Comparison of ENCODE assay signal across 10 mouse cellular contexts in genomic region chr5:102054511-102055093, GRCm38 (mm10). TPM values are rescaled to one million over a fixed set of nuclear protein-coding genes. Genes with fewer than 3 reads are reported as not detected.
DNase-seq lines count a peak whose midpoint lies in the region; ATAC-seq and TF ChIP-seq lines count a peak whose summit lies in the region.
"Had no signal": no experiment of that assay in that cellular context is flagged by ENCODE, and none has a peak within 500 bp of the region (broad histone marks: within the 10 kb centered on the region; RNA-seq: fewer than 3 reads in every experiment).

No protein-coding gene starts in this region.

- peak; percentile 51; the same call in 1 of the 2 replicates for TF ChIP-seq EP300 in ES-Bruce4 (IDR thresholded peaks at IDR 0.05; ENCODE audit: insufficient read depth, low read depth, low read length)
- TF ChIP-seq EP300 in heart, postnatal 0 days (IDR thresholded peaks at IDR 0.05; ENCODE audit: low read depth) = no peak

- TF ChIP-seq CTCF in ES-Bruce4 (IDR thresholded peaks at IDR 0.05; ENCODE audit: low read depth, low read length) = no peak
- no peak for TF ChIP-seq CTCF in heart, postnatal 0 days (IDR thresholded peaks at IDR 0.05; ENCODE audit: low read depth)

- DNase-seq in heart, adult 11 months = peak; percentile 94
- no peak for DNase-seq in heart, embryonic 10.5 days (ENCODE audit: low spot score)
- no peak for DNase-seq in heart, postnatal 0 days (ENCODE audit: low spot score)
- DNase-seq in limb, embryonic 14.5 days (ENCODE audit: low spot score) = no peak
- no peak for DNase-seq in yolk sac, embryonic 10.5 days (ENCODE audit: low spot score)
- no peak for DNase-seq in thymus, adult 18-20 months
- DNase-seq in midbrain, embryonic 10.5 days (ENCODE audit: low spot score) = no peak

- H3K9me3 ChIP-seq in heart, embryonic 10.5 days = no peaks in the 10 kb centered on the region
- H3K9me3 ChIP-seq in ES-Bruce4 (replicated peaks; ENCODE audit: control insufficient read depth, insufficient read depth, low read length, poor library complexity, severe bottlenecking) = peaks cover 9% of the 10 kb centered on the region; the same call in 1 of the 2 replicates
- no peaks in the 10 kb centered on the region for H3K9me3 ChIP-seq in heart, postnatal 0 days (replicated peaks; ENCODE audit: control insufficient read depth, low read length)
- no peaks in the 10 kb centered on the region for H3K9me3 ChIP-seq in limb, embryonic 14.5 days (ENCODE audit: control insufficient read depth, low read length)
- H3K9me3 ChIP-seq in midbrain, embryonic 10.5 days (replicated peaks) = no peaks in the 10 kb centered on the region

- no peak overlapping the region for H3K4me2 ChIP-seq in heart, postnatal 0 days (ENCODE audit: low read depth, low read length)
- no peak overlapping the region for H3K4me2 ChIP-seq in limb, embryonic 14.5 days (replicated peaks; ENCODE audit: low read depth, low read length, severe bottlenecking)

- no peak overlapping the region; the same call in 1 of the 2 replicates for H3K27ac ChIP-seq in heart, embryonic 10.5 days
- H3K27ac ChIP-seq in ES-Bruce4 (ENCODE audit: insufficient read depth, low read length) = peak overlapping the region; percentile 76
- H3K27ac ChIP-seq in heart, postnatal 0 days (ENCODE audit: low read depth) = peak overlapping the region; percentile 48; the same call in 1 of the 2 replicates
- H3K27ac ChIP-seq in limb, embryonic 14.5 days (replicated peaks; ENCODE audit: low read depth, low read length) = peak overlapping the region; percentile 13; the same call in 1 of the 2 replicates
- no peak overlapping the region for H3K27ac ChIP-seq in midbrain, embryonic 10.5 days (replicated peaks)

- no peak overlapping the region for H3K4me3 ChIP-seq in heart, embryonic 10.5 days
- H3K4me3 ChIP-seq in ES-Bruce4 (ENCODE audit: low read depth, low read length) = peak overlapping the region; percentile 21; the same call in 1 of the 2 replicates
- no peak overlapping the region for H3K4me3 ChIP-seq in heart, postnatal 0 days (ENCODE audit: low read depth, low read length)
- no peak overlapping the region for H3K4me3 ChIP-seq in limb, embryonic 14.5 days (replicated peaks; ENCODE audit: low read length)
- H3K4me3 ChIP-seq in midbrain, embryonic 10.5 days = no peak overlapping the region
- H3K4me3 ChIP-seq: myocyte had no signal

- H3K27me3 ChIP-seq in heart, embryonic 10.5 days (ENCODE audit: insufficient read depth, poor library complexity, severe bottlenecking) = no peaks in the 10 kb centered on the region
- no peaks in the 10 kb centered on the region for H3K27me3 ChIP-seq in ES-Bruce4 (ENCODE audit: control insufficient read depth, insufficient read depth, low read length, poor library complexity, severe bottlenecking)
- H3K27me3 ChIP-seq in heart, postnatal 0 days (ENCODE audit: control insufficient read depth, insufficient read depth, low read length) = no peaks in the 10 kb centered on the region
- no peaks in the 10 kb centered on the region for H3K27me3 ChIP-seq in limb, embryonic 14.5 days (ENCODE audit: control insufficient read depth, insufficient read depth, low read length)
- no peaks in the 10 kb centered on the region for H3K27me3 ChIP-seq in midbrain, embryonic 10.5 days (ENCODE audit: low read depth, poor library complexity, severe bottlenecking)

- TF ChIP-seq POLR2A in ES-Bruce4 (IDR thresholded peaks at IDR 0.05; ENCODE audit: insufficient read depth, low read length) = no peak
- no peak for TF ChIP-seq POLR2A in limb, embryonic 14.5 days (IDR thresholded peaks at IDR 0.05; ENCODE audit: borderline replicate concordance, extremely low read depth, insufficient read depth, insufficient read length)

- ATAC-seq in heart, postnatal 0 days (ENCODE audit: insufficient read depth, low read depth) = no peak; the same call in 1 of the 2 replicates
- ATAC-seq in limb, embryonic 14.5 days (ENCODE audit: low FRiP score, low read depth) = no peak

- H3K9ac ChIP-seq in ES-Bruce4 (ENCODE audit: low read depth, poor library complexity, severe bottlenecking) = peak overlapping the region; percentile 46
- H3K9ac ChIP-seq in heart, postnatal 0 days (replicated peaks; ENCODE audit: low read depth, low read length) = no peak overlapping the region
- no peak overlapping the region for H3K9ac ChIP-seq in limb, embryonic 14.5 days (ENCODE audit: low read depth, low read length, severe bottlenecking)

- 0 out of 2 replicates have a peak, but pooled peaks cover 7% of the 10 kb centered on the region for H3K36me3 ChIP-seq in heart, embryonic 10.5 days
- H3K36me3 ChIP-seq in ES-Bruce4 (ENCODE audit: control insufficient read depth, insufficient read depth, low read length, poor library complexity, severe bottlenecking) = no peaks in the 10 kb centered on the region
- no peaks in the 10 kb centered on the region for H3K36me3 ChIP-seq in heart, postnatal 0 days (replicated peaks; ENCODE audit: control insufficient read depth, insufficient read depth, low read length)
- H3K36me3 ChIP-seq in limb, embryonic 14.5 days (ENCODE audit: control insufficient read depth, insufficient read depth, low read length) = no peaks in the 10 kb centered on the region
- H3K36me3 ChIP-seq in midbrain, embryonic 10.5 days = peaks cover 51% of the 10 kb centered on the region
- H3K36me3 ChIP-seq: G1E had no signal

- H3K4me1 ChIP-seq in heart, embryonic 10.5 days = peaks cover 28% of the 10 kb centered on the region
- H3K4me1 ChIP-seq in ES-Bruce4 (ENCODE audit: control insufficient read depth, insufficient read depth, low read length) = peaks cover 6% of the 10 kb centered on the region
- H3K4me1 ChIP-seq in heart, postnatal 0 days (ENCODE audit: control insufficient read depth, insufficient read depth) = peaks cover 16% of the 10 kb centered on the region
- H3K4me1 ChIP-seq in limb, embryonic 14.5 days (ENCODE audit: control insufficient read depth, insufficient read depth, low read length) = peaks cover 24% of the 10 kb centered on the region
- peaks cover 18% of the 10 kb centered on the region for H3K4me1 ChIP-seq in midbrain, embryonic 10.5 days

- WGBS in heart, embryonic 10.5 days = 77% methylated on average over 11 of the region's 11 CpGs
- 59% methylated on average over 11 of the region's 11 CpGs for WGBS in heart, postnatal 0 days
- WGBS in limb, embryonic 14.5 days = 43% methylated on average over 11 of the region's 11 CpGs
- WGBS in midbrain, embryonic 10.5 days = 85% methylated on average over 11 of the region's 11 CpGs

RNA-seq across cellular contexts. Expression of gene Wdfy3, which starts 15.1 kb away (rescaled TPM):
- polyA plus RNA-seq in heart, embryonic 10.5 days (2016; fragmentation: Nextera tagmentation; extraction: Ambion mirVana) = 11.3 and 14.4 TPM in 2 replicates
- 20.2 TPM in 2 replicates for polyA plus RNA-seq in ES-Bruce4 (2011; ENCODE audit: insufficient read depth, insufficient read length, low read depth, missing spikeins)
- total RNA-seq in heart, postnatal 0 days (2014; rRNA removed; ENCODE audit: low replicate concordance) = 25.8 and 29.9 TPM in 2 replicates
- 5.0 and 5.2 TPM in 2 replicates for polyA plus RNA-seq in heart, postnatal 0 days (2015; fragmentation: Nextera tagmentation; extraction: Ambion mirVana)
- 30.9 and 36.5 TPM in 2 replicates for polyA plus RNA-seq in limb, embryonic 14.5 days (2012; rRNA removed)
- 21.1 and 24.6 TPM in 2 replicates for polyA plus RNA-seq in limb, embryonic 14.5 days (2014; fragmentation: Nextera tagmentation; extraction: Ambion mirVana)
- polyA plus RNA-seq in midbrain, embryonic 10.5 days (2016; fragmentation: Nextera tagmentation; extraction: Ambion mirVana) = 18.2 and 22.7 TPM in 2 replicates
- polyA plus RNA-seq: G1E had no signal

Comparison
In these comparisons a context has a peak if more than half of its experiments do, and no peak if none do; other contexts are left out.
1. H3K27ac ChIP-seq: peak in ES-Bruce4 (single experiment), heart, postnatal 0 days (single experiment) and limb, embryonic 14.5 days (single experiment); none in heart, embryonic 10.5 days (single experiment) and midbrain, embryonic 10.5 days (single experiment).